Mouse (Mus musculus) embryonic fibroblast, embryonic 13.5 days (primary cell): Measurements from ENCODE around the gene Gm10491. TPM values are rescaled to one million over a fixed set of nuclear protein-coding genes. Genes with fewer than 3 reads are reported as not detected.

Source experiments
- H3K27ac ChIP-seq: 2 replicates; pipeline ENCODE4 v1.5.1; 2012; ENCODE audit warnings: low read length, control low read depth, inconsistent platforms; ENCODE audit not compliant: insufficient read depth
- H3K4me1 ChIP-seq: 2 replicates; pipeline ENCODE4 v1.6.1; 2011; ENCODE audit warnings: low read length; ENCODE audit not compliant: control insufficient read depth, insufficient read depth
- H3K4me3 ChIP-seq: 2 replicates; pipeline ENCODE4 v1.5.1; 2011; ENCODE audit warnings: mild to moderate bottlenecking, control low read depth, low read length; ENCODE audit not compliant: insufficient read depth
- CTCF ChIP-seq: IDR thresholded peaks from 2 replicates; pipeline ENCODE4 v1.5.1; 2011; ENCODE audit warnings: mild to moderate bottlenecking, control low read depth, low read length, moderate library complexity, borderline replicate concordance; ENCODE audit not compliant: insufficient read depth
- POLR2A ChIP-seq: IDR thresholded peaks from 2 replicates; pipeline ENCODE4 v1.6.1; 2011; ENCODE audit warnings: low read depth, mild to moderate bottlenecking, control low read depth, low read length, moderate library complexity
- polyA plus RNA-seq: library from polyadenylated mRNA; stranded (reverse); fragments of >200 nt; gene quantifications from 2 replicates; pipeline ENCODE4 v1.2.4, GENCODE M21; 2011; ENCODE audit warnings: low read depth; ENCODE audit not compliant: missing spikeins, insufficient read length

The Gm10491 gene
- polyA plus RNA-seq, 1 experiment: not detected

DNA sequence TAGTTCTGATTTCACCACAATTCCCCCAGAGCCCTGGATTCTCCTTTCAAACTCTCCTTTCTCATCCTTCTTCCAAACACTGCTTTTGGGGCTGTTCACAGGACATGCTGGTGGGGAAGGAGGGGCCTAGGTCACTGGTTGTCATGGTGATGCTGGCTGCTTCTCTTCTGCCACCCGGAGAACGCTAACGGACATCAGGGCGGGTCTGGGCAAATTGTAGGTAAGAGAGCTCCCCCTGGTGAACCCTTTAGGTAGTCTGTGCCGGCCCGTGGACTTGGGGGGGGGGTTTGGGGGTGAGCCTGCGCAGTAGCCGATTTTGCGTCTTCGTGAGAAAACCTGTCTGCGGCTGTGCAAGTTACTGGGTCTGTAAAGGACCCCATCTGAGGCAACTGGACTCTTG lies 27.8 kb downstream of the Gm10491 start:
- Histone ChIP-seq H3K27ac (no peak overlapping the region), H3K4me3 (no peak overlapping the region), H3K4me1 (0 out of 2 replicates have a peak, but pooled peaks cover 5% of the 10 kb centered on the region)
- TF ChIP-seq CTCF (no peak), POLR2A (no peak)

DNA sequence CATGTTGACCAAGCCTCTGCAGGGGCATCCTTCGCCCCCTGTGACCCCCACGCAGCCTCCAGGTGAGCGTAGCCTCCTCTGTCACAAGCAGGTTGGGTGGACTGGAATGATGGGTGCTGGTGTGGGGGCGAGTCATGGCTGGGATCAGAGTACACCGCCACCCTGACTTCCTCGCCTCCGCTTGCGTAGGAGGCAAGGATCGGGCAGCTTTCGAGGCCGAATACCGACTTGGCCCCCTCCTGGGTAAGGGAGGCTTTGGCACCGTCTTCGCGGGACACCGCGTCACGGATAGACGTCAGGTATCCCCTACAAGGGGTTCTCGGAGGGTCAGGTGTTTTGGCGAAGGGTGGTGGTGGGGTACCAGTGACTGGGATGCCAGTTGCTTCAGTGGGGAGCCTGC lies 29.1 kb downstream of the Gm10491 start:
- H3K4me3 ChIP-seq: peak overlapping the region; percentile 14; the same call in 1 of the 2 replicates
- H3K4me1 ChIP-seq: 0 out of 2 replicates have a peak, but pooled peaks cover 5% of the 10 kb centered on the region
- no peak overlapping the region for H3K27ac ChIP-seq
- TF ChIP-seq CTCF: no peak
- no peak for TF ChIP-seq POLR2A

DNA sequence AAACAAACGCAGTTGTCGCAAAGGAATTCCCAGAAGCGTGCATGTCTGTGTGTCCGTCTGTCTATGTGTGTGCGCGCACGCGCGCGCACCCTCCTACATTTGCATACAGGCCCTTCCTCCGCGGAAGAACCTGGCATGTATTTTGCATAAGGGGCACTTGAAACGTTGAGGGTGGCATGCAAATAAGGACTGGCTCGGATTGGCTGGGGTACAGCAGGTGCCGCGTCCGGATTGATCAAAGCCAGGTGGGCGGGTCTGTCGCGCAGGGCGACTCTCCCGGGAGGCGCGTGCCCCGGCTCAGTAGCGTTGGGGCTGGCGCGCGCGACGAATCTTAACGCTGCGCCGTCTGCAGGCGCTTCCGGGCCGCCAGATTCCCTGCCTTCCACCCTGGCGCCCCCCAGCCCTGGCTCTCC lies 29.6 kb downstream of the Gm10491 start, which contains the start of gene Pim2:
TSS of gene Pim2 (plus strand) at position 256 of the 413 bp plus-strand sequence.
- H3K4me1 ChIP-seq: 0 out of 2 replicates have a peak, but pooled peaks cover 5% of the 10 kb centered on the region
- no peak within 1 kb of the TSS for H3K27ac ChIP-seq
- TF ChIP-seq POLR2A (no peak), CTCF (no peak)
- peak within 1 kb of the TSS; percentile 28 for H3K4me3 ChIP-seq

DNA sequence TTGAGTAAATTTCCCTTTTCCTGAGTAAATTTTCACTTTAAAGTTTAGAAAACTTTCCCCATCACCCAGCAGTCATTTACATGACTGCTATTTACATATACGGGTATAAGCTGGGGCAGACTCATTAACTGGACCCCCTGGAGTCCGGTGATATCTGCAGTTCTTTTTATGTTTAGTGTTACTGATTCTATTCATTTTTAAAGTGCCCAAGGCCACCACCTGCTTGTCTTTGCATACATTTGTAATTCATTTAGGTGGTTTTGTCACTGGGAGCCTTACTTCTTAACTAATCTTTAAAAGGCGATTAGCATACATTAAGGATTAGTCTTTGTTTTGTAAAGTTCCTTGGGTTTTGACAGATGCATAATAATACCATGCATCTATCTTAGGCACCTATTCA lies 37.8 kb downstream of the Gm10491 start:
- no peak overlapping the region for H3K4me3 ChIP-seq
- H3K4me1 ChIP-seq: no peaks in the 10 kb centered on the region
- H3K27ac ChIP-seq: no peak overlapping the region
- TF ChIP-seq POLR2A (no peak), CTCF (no peak)

DNA sequence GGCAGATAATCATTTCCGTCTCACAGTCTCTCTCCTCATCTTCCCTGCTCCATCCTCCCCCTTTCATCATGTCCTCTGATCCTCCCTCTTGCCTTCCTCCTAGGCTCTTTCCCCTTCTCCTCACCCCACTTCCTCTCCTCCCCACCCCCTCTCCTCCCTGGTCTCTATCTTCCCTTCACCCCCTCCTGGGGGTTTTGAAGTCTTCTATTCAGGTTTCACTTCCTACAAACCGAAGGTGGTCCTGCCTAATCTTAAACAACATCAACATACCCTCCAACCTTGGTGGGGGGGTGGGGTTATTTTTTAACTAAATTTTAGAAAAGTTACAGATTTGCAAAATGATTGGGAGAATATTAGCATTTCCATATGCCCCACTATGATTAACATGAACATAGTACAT lies 39.1 kb downstream of the Gm10491 start:
- TF ChIP-seq POLR2A (no peak), CTCF (no peak)
- no peak overlapping the region for H3K27ac ChIP-seq
- H3K4me1 ChIP-seq: no peaks in the 10 kb centered on the region
- no peak overlapping the region for H3K4me3 ChIP-seq

DNA sequence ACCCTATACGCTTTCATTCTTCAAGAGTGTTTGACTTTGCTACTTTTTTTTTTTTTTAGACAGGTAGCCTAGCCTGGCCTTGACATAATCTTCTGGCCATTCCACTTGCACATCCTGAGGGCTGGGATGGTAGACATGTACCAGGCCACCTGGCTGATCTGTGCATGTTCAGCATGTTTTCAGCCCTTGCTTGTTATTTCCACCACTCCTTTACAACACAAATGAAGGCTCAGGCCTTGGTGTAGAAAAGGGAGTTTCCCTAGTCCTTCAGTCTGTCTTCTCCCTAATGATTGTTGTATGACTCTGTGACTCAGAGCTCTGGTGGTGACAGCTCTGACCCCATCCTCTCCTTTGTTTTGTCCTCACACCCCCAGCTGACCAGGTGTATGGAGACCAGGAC lies 40.5 kb downstream of the Gm10491 start:
- H3K27ac ChIP-seq: no peak overlapping the region
- H3K4me1 ChIP-seq: no peaks in the 10 kb centered on the region
- TF ChIP-seq POLR2A (no peak), CTCF (no peak)
- no peak overlapping the region for H3K4me3 ChIP-seq

DNA sequence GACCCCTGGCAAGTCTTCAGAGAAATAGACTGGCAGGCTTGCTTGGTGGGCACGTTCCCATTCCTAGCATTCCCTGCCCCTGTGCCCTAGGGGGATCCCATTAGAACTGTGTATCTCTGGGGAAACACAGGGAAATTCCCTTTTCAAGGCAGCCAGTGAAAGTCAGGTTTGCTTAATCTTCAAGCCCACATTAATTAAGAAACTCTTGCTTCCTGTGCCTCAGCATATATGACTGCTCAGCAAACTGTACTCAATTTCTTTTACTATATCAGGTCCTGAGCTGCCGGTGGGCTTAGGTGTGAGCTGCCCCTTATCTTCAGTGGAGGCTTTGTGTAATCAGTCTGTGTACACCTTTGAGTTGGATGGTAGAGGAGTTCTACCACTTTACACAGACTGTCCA lies 41.8 kb downstream of the Gm10491 start:
- Histone ChIP-seq H3K4me3 (no peak overlapping the region), H3K27ac (no peak overlapping the region), H3K4me1 (no peaks in the 10 kb centered on the region)
- no peak for TF ChIP-seq POLR2A
- no peak for TF ChIP-seq CTCF

DNA sequence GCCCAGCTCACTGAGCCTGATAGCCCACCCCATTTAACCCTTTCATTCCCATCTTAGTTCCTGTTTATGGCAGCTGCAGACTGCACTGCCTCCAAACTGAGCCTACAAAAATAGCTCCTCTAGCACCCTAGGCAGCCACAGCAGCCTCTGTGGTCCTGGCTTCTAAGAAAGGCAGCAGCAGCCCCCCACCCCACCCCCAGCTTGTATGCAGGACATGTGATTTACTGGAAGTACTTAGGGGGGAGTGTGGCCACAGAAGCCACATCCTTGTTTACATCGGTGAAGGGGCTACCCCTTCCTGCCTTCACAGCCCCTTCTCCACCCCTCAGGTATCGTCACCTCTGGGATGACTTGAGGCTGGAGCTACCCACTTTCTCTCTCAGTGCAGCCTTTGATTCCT lies 42.3 kb downstream of the Gm10491 start:
- no peak overlapping the region for H3K4me3 ChIP-seq
- TF ChIP-seq POLR2A: no peak
- no peak for TF ChIP-seq CTCF
- H3K4me1 ChIP-seq: no peaks in the 10 kb centered on the region
- no peak overlapping the region for H3K27ac ChIP-seq

DNA sequence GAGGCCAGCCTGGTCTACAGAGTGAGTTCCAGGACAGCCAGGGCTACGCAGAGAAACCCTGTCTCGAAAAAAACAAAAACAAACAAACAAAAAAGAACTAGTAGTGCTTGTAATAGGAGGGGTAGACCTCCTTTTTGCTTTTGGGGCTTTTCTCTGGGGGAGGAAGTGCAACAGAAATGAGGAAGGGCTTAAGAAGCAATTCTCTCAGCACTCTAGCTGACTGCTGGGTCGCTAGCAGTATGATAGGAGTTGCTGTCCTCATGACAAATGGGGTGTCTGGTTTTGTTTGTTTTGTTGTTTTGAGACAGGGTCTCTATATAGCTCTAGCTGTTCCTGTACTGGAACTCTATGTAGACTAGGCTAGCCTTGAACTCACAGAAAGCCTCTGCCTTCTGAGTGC lies 43.1 kb downstream of the Gm10491 start:
- Histone ChIP-seq H3K4me1 (no peaks in the 10 kb centered on the region), H3K27ac (no peak overlapping the region), H3K4me3 (no peak overlapping the region)
- TF ChIP-seq CTCF: no peak
- no peak for TF ChIP-seq POLR2A

DNA sequence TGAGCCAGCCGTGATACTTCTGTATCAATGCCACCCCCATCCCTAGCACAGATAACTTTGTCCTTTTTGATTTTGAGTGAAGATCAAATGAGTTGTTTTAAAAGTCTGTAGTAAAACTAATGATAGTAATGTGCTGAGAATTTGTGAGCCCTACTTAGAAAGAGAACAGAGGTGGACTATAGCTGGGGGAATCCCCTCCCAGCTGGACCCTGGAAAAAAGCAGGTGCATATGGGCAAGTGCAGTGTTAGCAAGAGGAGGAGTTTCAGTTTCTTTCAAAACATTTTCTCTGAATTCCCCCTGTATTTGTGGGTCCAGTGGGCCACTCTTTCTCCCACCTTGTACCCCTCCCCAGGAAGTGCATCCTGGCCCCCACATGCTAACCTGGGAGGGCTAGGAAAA lies 44.5 kb downstream of the Gm10491 start:
- H3K4me1 ChIP-seq: no peaks in the 10 kb centered on the region
- TF ChIP-seq POLR2A (no peak), CTCF (no peak)
- no peak overlapping the region for H3K27ac ChIP-seq
- H3K4me3 ChIP-seq: no peak overlapping the region
